Mouse (Mus musculus) hindbrain, embryonic 10.5 days (tissue): ENCODE data around the gene Xpa. TPM values are rescaled to one million over a fixed set of nuclear protein-coding genes. Genes with fewer than 3 reads are reported as not detected.

Source experiments
- polyA plus RNA-seq: library from polyadenylated mRNA; unstranded; fragments of >200 nt; fragmentation: Nextera tagmentation; extraction: Ambion mirVana; gene quantifications from 2 replicates; pipeline ENCODE4 v1.2.1, GENCODE M21; 2016

Xpa gene
- polyA plus RNA-seq, 1 experiment from 2014 or later, result 26.7 TPM

Other genes starting within 250 kb of the Xpa start
- 8.9 and 9.8 TPM in 2 replicates for gene Tdrd7, start 231.0 kb downstream of the Xpa start, polyA plus RNA-seq
- 2.9 and 3.4 TPM in 2 replicates for gene Tmod1, start 157.4 kb downstream of the Xpa start, polyA plus RNA-seq
- 108 and 123 TPM in 2 replicates for gene Ncbp1, start 57.7 kb downstream of the Xpa start, polyA plus RNA-seq
- gene Tstd2, start 57.6 kb downstream of the Xpa start, polyA plus RNA-seq, result 57.2 and 64.0 TPM in 2 replicates
- gene Foxe1, start 147.3 kb upstream of the Xpa start, polyA plus RNA-seq, result 0.27 and 0.60 TPM in 2 replicates
- 10.4 and 11.9 TPM in 2 replicates for gene Trmo, start 193.1 kb upstream of the Xpa start, polyA plus RNA-seq
- gene Hemgn, start 217.2 kb upstream of the Xpa start, polyA plus RNA-seq, result 13.2 and 14.3 TPM in 2 replicates